Mouse (Mus musculus): ENCODE results near the gene Olfr1395.

Gene Olfr1395

GRCm38 (mm10) chr11:49141974-49142373 is at the start of gene Olfr1395:
Gene Olfr1395 (plus strand): TSS chr11:49142274.
- DNase-seq (ENCODE audit: low read depth, low spot score) = no peak

- DNase-seq (ENCODE audit: low read depth, low spot score) = no peak
These were observed 49.3 kb upstream of the Olfr1395 start for GRCm38 (mm10) chr11:49092786-49093185.

GRCm38 (mm10) chr11:49093861-49094660 is 48.0 kb upstream of the Olfr1395 start:
- DNase-seq (ENCODE audit: low read depth, low spot score) = no peak

GRCm38 (mm10) chr11:49095367-49095766 is 46.7 kb upstream of the Olfr1395 start:
- no peak for DNase-seq (ENCODE audit: low read depth, low spot score)

GRCm38 (mm10) chr11:49100409-49100808 is 41.7 kb upstream of the Olfr1395 start:
- no peak for DNase-seq (ENCODE audit: low read depth, low spot score)

- no peak for DNase-seq (ENCODE audit: low read depth, low spot score)
These were observed 40.6 kb upstream of the Olfr1395 start for GRCm38 (mm10) chr11:49101500-49101899.

GRCm38 (mm10) chr11:49103047-49103693 is 38.9 kb upstream of the Olfr1395 start:
- peak; percentile 78 for DNase-seq (ENCODE audit: low read depth, low spot score)

GRCm38 (mm10) chr11:49105752-49106151 is 36.3 kb upstream of the Olfr1395 start:
- DNase-seq (ENCODE audit: low read depth, low spot score) = no peak

GRCm38 (mm10) chr11:49107650-49108537 is 34.2 kb upstream of the Olfr1395 start:
- no peak for DNase-seq (ENCODE audit: low read depth, low spot score)

GRCm38 (mm10) chr11:49108833-49109232 is 33.2 kb upstream of the Olfr1395 start:
- peak; percentile 17 for DNase-seq (ENCODE audit: low read depth, low spot score)

- DNase-seq (ENCODE audit: low read depth, low spot score) = no peak
These were observed 31.1 kb upstream of the Olfr1395 start for GRCm38 (mm10) chr11:49111000-49111399.

GRCm38 (mm10) chr11:49112624-49113219 is 29.4 kb upstream of the Olfr1395 start:
- DNase-seq (ENCODE audit: low read depth, low spot score) = no peak

GRCm38 (mm10) chr11:49114158-49114557 is 27.9 kb upstream of the Olfr1395 start:
- no peak for DNase-seq (ENCODE audit: low read depth, low spot score)

- no peak for DNase-seq (ENCODE audit: low read depth, low spot score)
These were observed 27.3 kb upstream of the Olfr1395 start, which contains the start of gene Olfr1396 for GRCm38 (mm10) chr11:49114774-49115173. Gene Olfr1396 (minus strand): TSS chr11:49114874.

- no peak for DNase-seq (ENCODE audit: low read depth, low spot score)
These were observed 22.4 kb upstream of the Olfr1395 start for GRCm38 (mm10) chr11:49119635-49120034.

GRCm38 (mm10) chr11:49124169-49124568 is 17.9 kb upstream of the Olfr1395 start:
- DNase-seq (ENCODE audit: low read depth, low spot score) = no peak

- no peak for DNase-seq (ENCODE audit: low read depth, low spot score)
These were observed 12.0 kb downstream of the Olfr1395 start, which contains the start of gene Olfr1394 for GRCm38 (mm10) chr11:49154077-49154476. Gene Olfr1394 (plus strand): TSS chr11:49154377.

- no peak for DNase-seq (ENCODE audit: low read depth, low spot score)
These were observed 15.0 kb downstream of the Olfr1395 start for GRCm38 (mm10) chr11:49156821-49157814.

GRCm38 (mm10) chr11:49168839-49169611 is 27.0 kb downstream of the Olfr1395 start:
- peak; percentile 13 for DNase-seq (ENCODE audit: low read depth, low spot score)

All from embryo, embryonic 11.5 days (tissue).